Mouse (Mus musculus) v-Abl transformed pro-B cells (cell line): Measurements from ENCODE around the gene Lamc1.
"Not testable (repeated sequence)": the region's sequence is repeated elsewhere in the genome, so short reads cannot be mapped to it uniquely, and the experiment has no call there.

Experiments
- in situ Hi-C, 2 experiments: fragments of 400-800 bp; cut with MboI; formaldehyde crosslinking; loops; one replicate each; pipeline ENCODE4 v1.15.1; 2025; ENCODE audit not compliant: unreplicated experiment in 2 of 2

The Lamc1 gene

DNA sequence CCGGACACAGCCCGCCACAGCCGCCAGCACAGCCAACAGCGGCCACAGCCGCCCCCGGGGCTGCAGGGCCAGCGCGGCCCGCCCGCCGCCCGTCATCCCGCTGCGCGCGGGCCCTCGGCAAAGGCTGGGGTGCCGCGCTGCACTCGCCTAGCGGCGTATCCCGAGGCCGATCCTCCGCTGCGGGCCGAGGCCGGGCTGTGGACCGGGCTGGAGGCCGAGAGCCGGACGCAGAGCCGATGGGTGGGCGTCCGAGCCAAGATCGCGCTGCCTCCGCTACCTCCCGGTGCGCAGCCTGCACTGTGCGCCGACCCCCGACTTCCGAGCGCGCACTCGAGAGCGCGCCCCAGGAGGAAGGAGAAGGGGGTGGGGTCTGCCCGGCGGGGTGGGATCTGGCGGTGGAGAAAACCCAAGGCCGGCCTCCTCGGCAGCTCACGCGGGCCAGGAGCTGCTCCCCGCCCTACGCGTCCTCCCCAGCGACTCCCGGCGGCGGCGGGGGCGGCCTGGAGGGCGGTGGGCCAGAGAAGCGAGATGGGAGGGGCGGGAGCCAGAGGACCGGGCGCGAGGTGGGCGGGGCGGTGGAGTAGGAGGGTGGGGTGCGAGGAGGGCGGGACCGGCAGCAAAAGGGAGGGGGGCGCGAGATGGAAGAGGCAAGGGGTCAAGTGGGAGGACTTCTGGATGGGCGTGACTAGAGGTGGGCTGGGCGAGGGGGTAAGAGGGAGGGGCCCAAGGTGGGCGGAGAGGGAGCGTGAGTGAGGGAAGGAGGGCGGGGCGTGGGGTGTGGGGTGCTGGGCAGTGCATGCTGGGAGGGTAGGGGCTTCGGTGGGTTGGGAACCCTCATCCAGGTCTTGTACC is at the start of gene Lamc1:
Lamc1 (minus strand) TSS at position 343 of the 852 bp plus-strand sequence.
- in situ Hi-C loops: loop anchor here (5.0 kb wide), 1 partner anchor 45 kb away; no protein-coding TSS in a partner anchor

DNA sequence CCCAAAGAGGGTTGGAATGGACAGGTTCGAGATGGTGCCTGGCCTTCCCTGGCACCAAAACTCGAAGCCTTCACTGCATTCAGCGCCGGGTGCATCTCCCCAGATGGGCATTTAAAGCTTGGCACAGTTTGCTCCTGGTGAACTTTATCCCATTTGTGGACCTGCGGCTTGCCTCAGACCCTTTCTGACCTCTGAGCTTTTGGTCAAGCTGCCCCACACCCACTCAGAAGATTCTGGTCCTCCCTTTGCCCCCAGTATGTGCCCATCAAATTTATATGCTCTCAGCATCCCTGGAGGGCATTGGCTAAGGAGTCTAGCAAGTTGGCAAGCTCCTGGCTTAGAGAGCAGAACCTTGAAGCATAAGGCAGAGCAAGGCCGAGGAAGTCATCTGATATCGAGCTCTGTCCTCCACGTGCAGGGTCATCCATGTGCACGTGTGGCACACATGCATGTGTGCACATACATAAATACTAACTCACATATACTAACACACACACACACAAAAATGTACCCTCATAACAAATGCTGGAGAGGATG is 48.2 kb upstream of the Lamc1 start:
- in situ Hi-C loops: loop anchor here (5.0 to 10.0 kb wide), 2 partner anchors 134 to 136 kb away; no protein-coding TSS in a partner anchor

DNA sequence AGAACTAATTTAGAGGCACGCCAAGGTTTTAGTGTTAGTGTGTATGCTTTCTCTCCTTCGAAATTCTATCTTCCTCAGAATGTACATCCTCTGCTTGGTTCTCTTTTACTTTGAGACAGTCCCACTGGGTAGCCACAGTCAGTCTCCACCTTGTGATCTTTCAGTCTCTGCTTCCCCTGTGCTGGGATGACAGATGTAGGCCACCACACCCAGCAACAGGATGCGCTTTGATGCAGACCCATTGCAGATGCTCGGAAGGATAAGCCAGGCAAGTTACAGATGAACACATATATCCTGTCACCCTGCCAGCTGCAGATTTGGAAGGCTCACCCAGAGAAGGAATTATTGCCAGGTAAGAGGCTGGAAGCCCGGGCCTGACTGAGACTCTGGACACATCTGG is 47.2 kb upstream of the Lamc1 start:
- in situ Hi-C loops: loop anchor here (5.0 to 10.0 kb wide), 3 partner anchors 48 to 135 kb away; partner anchors contain the start of gene Lamc1 (in 2 of the 2)

DNA sequence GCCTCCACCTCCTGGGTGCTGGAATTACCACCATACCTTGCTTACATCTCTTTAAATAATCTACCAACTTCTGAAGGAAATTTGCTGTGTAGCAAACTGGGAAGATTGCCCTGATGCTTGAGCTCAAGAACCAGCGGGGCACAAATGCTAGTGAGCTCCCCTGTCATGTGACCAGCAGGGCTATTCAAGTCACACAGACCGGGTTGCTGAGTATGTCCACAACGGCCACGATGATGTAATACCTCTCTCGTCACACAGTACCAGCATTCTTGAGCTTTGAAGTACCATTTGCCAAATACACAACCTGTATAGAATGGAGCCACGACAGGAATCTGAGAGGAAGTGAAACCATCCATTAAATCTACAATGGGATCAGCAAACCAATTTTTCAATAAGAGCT is 46.0 kb upstream of the Lamc1 start:
- in situ Hi-C loops: loop anchor here (5.0 kb wide), 1 partner anchor 46 kb away; the partner anchor contains the start of gene Lamc1 (in 2 of the 2)

DNA sequence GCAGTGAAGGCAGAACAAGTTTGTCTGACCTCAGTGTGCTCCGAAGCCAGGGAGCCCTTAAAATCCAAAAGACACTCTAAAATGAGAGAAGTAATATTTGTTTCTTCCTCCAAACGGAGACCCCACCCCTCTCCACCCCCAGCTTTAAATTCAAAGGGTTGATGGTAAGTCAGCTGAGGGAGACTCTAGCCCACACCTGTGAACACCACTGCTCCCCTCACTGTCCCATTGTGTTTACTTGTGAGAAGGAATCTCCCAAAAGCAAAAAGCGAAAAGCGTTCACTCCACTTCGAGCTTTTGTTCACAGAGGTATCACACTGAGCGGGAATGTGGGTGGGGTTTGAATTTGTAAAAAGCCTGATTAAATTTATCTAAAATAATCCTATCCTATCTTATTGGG is 43.9 kb upstream of the Lamc1 start:
- in situ Hi-C loops: loop anchor here (5.0 kb wide), 1 partner anchor 44 kb away; the partner anchor contains the start of gene Lamc1 (in 2 of the 2)

DNA sequence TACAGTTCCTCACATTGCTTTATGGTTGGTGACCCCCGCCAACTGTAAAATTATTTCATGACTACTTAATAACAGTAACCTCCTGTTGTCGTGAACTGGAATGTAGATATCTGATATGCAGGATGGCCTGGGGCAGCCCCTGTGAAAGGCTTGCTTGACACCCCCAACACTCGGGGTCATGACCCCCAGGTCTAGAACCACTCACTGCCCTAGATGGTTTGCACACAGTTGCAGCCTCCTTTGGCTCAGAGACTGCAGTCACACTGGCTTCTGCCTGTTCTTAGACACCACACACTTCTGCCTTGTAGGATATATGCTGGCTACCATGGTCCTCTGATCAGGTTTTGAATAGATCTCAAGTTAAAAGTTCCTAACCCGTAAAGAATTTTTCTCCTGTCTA is 41.5 kb upstream of the Lamc1 start:
- in situ Hi-C loops: no loop called here

DNA sequence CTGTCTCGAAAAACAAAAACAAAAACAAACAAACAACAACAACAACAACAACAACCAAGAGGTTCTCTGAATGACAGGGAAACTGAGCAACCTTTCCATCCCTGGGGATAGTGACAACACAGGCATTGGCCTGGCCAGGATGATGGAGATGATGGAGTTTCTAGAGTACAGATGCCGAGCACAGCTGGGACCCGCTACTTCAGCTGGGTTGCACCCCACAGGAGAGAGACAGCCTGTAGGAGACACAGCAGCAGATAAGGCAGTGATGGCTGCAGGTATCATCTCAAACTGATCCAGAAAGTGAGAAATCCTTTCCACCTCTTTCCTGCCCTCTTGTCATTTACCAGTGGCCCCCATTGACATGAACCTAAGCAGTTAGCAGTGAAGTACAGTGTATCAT is 39.3 kb upstream of the Lamc1 start:
- in situ Hi-C loops: no loop called here

DNA sequence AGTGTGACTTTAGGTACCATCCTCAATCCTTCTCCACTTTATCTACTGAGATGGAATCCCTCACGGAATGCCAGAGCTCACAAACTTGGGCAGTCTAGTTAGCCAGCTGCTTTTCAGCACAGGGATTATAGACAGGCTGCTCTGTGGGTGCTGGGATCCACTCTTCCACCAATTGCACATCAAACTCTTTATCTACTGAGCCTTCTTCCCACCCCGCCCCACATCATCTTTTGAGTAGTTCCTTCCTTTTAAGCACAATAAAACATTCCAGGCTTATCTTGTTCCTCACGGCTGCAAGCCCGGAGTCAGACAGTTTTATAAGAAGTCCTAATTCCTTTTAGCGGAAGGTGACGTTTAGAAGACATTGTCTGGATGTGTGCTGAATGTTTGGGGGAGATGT is 36.4 kb upstream of the Lamc1 start:
- in situ Hi-C loops: no loop called here

DNA sequence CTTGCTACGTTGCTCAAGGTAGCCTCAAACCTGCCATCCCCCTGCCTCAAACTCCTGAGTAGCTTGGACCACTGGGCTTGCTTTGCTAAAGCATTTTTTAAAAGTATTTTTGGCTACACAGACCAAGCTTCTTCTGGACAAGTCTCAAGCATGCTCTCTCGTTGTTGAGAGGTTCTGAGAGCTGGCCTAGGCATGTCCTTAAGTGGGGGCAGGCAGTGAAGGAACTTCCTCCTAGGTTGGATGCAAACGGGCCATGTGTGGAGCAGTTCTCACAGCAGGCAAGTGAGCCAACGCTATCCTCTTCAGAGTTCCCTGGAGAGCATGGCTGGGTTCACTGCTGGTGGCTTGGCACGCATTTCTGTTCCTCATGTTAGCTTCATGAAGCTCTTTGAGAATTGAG is 34.5 kb upstream of the Lamc1 start:
- in situ Hi-C loops: no loop called here

DNA sequence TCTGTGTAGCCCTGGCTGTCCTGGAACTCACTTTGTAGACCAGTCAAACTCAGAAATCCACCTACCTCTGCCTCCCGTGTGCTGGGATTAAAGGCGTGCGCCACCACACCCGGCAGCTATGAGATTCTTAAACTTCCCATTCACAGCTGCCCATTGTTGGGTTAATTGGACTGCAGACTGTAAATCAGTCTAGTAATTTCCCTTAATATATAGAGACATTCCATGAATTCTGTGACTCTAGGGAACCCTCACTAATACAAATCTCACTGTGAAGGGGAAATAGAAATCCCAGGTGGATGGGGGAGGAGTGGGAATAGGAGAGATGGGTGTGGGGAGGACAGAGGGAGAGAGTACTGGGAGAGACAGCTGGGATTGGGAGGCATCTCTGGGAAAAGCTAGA is 29.3 kb upstream of the Lamc1 start:
- in situ Hi-C loops: no loop called here

DNA sequence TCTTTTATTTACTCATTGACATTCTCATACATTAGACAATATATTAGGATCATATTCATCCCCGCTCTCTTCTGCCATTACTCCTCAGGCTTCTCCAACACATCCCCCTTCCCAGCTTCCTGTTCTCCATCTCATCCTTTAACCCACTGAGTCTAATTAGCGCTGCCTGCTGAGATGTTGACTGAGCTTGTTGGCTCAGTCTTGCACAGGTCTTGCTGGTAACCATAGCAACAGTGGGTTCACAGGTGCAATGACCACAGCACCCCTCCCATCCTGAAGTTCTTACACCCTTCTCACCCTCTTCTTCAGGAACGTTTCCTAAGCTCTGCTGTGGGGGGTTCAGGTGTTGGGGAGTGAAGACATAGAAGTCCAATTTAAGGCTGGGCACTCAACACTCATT is 28.0 kb upstream of the Lamc1 start:
- in situ Hi-C loops: no loop called here

DNA sequence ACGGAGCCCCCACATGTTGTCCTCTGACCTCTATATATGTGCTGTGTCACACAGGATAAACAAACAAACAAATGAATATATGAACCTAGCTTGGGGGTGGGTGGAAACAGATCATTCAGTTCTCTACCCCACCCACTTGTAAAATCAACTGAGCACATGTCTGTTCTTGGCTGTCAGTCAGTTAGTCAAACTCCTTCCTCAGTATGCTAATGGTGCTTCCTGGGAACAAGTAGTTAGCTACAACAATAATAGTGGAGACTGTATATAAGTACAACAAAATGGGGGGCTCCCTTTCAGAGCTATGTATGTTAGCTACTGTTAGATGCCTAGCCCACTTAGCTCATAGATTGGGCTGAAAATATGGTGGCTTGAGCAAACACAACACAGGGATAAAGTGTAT is 24.6 kb upstream of the Lamc1 start:
- in situ Hi-C loops: no loop called here

DNA sequence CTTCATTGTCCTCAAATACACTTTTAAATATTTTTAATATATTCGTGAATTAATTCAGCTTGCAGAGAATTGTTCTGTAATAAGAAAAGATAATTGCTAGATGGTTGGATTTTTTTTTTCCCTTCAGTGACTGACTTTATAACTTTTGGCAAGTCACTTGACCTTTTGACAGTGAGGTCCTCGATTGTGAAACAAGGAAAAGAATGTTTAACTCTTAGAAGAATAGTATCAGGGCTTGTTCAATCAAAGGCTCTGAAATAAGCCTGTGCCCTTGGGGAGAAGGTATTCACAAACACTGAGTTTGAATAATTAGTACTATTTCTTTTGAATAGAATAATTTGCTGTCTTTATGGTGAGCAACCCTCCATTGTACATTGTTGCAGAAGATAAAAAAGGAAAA is 21.9 kb upstream of the Lamc1 start:
- in situ Hi-C loops: no loop called here

DNA sequence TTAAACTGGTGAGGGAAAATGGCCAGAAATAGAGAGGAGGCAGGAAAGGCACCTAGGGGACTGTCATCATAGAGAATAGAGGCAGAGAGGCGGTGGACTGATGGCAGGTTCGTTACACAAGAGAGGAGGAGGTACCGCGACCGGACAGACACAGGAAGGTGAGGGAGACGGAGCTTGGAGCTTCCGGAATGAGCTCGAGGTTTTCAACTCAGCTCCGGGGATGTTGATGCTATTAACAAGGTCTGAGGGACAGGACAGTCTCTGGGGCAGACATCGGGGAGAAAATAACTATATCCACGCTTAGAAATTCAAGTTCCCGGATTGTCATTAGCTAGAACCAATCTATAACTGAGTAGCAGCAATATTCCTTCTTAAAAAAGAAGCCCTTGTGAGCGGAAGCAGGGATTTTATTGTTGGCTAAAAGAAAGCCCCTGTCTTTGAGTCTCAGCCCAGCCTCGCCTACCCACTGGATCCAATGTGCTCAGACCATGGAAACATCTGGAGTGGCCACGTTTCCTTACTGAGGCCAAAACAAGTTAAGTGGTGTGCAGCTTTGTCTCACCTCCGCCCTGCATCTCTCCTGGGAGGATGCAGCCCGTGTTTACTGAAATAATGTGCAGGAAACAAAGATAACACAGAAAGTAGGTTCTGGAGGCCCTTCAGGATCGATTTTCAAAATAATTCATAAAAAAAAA is 21.3 kb upstream of the Lamc1 start:
- in situ Hi-C loops: no loop called here

DNA sequence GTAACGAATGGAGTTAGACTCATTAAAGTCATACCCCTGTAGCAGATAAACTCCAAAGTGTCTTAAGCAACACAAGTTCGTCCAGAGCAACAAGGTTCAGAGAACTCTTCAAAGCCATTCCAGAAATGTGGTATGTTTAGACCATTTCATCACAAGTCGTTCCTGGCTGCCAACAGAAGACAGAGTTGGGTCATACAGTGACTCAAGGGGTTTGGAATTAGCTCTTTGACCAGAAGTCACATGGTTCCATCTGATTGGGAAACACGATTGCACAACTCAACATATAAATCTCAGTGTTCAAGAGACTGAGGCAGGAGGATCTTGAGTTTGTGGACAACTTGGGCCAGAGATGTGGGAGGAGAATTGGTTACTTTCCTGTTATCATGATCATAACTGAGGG is 18.4 kb upstream of the Lamc1 start:
- in situ Hi-C loops: no loop called here

DNA sequence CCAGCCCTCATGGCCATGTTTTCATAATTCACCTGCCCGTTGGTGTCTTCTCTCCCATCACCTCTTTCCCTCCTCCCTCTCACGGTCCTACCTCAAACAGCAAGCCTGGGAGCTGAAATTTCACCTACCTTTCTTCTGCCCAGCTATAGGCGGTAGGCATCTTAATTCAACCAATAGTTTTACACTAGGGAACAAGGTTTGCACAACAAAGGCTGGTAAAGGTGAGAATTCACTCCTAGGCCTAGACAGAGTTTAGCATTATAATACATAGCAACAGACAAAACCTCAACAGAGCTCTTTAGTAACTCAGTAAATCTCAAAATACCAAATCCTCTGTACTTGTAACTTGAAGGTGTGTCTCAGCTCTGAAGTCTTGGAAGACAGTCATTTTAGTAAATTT is 15.1 kb upstream of the Lamc1 start:
- in situ Hi-C loops: no loop called here

DNA sequence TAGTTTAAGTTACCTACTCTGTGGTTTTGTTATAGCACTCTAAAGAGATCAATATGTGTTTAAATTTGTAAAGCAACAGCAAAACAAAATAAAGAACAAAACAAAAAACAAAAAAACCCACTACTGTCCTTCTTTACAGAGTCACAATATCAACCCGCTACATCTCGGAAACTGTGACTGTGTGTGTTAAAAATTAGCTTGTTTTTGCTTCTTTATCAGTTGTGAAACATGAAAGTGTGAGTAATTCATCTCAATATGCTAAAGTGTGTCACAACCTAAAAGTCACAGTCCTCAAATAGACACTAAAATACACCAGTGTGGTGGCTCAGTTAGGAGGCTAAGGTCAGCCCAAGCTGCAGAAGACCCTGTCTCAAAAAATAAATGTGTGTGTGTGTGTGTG is 14.5 kb upstream of the Lamc1 start:
- in situ Hi-C loops: no loop called here

DNA sequence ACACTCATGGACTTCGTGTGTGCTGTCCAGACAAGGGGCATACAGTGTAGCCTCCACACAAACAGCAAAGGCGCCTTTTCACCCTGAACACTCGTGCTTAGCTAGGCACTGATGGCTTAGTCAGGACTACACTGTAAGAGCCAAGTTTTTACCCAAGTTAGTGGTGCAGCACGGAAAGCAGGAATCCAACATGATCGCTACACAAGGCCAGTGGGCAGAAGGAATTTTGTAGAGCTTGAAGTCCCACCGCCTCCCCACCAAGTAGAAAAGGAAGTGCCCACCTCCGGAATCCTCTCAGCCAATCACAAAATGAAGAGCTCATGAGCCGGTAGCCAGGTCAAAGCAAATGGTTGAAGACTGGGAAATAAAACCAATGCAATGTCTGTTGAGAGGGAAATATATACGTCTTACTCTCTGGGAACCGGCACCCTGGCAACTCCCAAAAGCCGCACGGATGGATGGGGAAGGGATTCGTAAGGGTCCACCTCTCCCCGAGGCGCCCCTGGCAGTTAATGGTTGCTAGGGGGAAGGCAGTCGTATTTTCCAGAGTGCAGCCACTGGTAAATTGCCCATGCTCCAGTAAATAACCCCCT is 13.2 kb upstream of the Lamc1 start:
- in situ Hi-C loops: no loop called here

DNA sequence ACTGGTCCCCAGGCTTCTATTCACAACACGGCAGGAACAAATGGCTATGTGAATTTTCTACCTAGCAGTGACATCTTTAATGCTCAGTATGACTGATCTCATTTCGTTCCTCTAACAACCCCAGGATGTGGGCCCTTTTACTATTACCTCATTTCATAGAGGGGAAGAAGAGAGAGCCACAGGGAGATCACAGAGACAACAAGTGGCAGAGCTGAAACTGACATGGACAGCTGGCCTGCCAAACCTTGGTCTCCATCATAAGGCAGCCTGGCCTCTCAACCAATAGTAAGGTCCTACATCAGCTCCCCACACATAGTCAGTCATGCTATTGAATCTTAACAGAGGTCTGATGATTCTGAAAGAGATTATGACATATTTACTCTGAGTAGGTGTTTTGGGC is 12.4 kb upstream of the Lamc1 start:
- in situ Hi-C loops: no loop called here

DNA sequence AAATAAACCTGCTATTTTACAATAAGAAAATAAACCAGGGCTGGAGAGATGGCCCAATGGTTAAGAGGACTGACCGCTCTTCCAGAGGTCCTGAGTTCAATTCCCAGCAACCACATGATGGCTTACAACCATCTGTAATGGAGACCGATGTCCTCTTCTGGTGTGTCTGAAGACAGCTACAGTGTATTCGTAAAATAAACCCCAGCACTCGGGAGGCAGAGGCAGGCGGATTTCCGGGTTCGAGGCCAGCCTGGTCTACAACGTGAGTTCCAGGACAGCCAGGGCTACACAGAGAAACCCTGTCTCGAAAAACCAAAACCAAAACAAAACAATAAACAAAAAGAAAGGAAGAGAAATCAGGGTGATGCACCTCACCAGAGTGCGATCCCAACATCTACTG is 2.9 kb upstream of the Lamc1 start:
- in situ Hi-C loops: not testable (repeated sequence)
